Mouse (Mus musculus) olfactory bulb, adult 2 months (tissue): ENCODE measurements around the gene Crybg1. TPM values are rescaled to one million over a fixed set of nuclear protein-coding genes. Genes with fewer than 3 reads are reported as not detected.

Experiments used
- H3K27ac ChIP-seq: fragments of 200-500 bp; 2 replicates; pipeline ENCODE4 v1.5.1; 2012; ENCODE audit warnings: low read depth, low read length; ENCODE audit not compliant: insufficient read depth
- H3K4me1 ChIP-seq: fragments of 200-500 bp; 2 replicates; pipeline ENCODE4 v1.6.1; 2012; ENCODE audit warnings: low read length; ENCODE audit not compliant: control insufficient read depth, insufficient read depth
- H3K4me3 ChIP-seq: fragments of 200-500 bp; 2 replicates; pipeline ENCODE4 v1.5.1; 2012; ENCODE audit warnings: mild to moderate bottlenecking, low read depth, low read length, moderate library complexity; ENCODE audit not compliant: insufficient read depth
- CTCF ChIP-seq: fragments of 200-500 bp; IDR thresholded peaks from 2 replicates; pipeline ENCODE4 v1.5.1; 2012; ENCODE audit warnings: low read depth, mild to moderate bottlenecking, low read length, moderate library complexity; ENCODE audit not compliant: insufficient read depth
- POLR2A ChIP-seq: fragments of 200-500 bp; IDR thresholded peaks from 2 replicates; pipeline ENCODE4 v1.6.1; 2012; ENCODE audit warnings: mild to moderate bottlenecking, low read depth, low read length, moderate library complexity; ENCODE audit not compliant: insufficient read depth
- WGBS: fragments of 180-500 bp; shearing (Covaris S2); methylation state at CpG from one replicate; pipeline ENCODE4 v1.1.7; 2018; 5-methylcytosine and 5-hydroxymethylcytosine counted together
- polyA plus RNA-seq: library from polyadenylated mRNA; stranded (reverse); fragments of >200 nt; gene quantifications from 2 replicates; pipeline ENCODE4 v1.2.4, GENCODE M21; 2012; ENCODE audit warnings: low replicate concordance; ENCODE audit not compliant: missing spikeins, insufficient read depth, insufficient read length

The Crybg1 gene
- polyA plus RNA-seq, 1 experiment: not detected

DNA sequence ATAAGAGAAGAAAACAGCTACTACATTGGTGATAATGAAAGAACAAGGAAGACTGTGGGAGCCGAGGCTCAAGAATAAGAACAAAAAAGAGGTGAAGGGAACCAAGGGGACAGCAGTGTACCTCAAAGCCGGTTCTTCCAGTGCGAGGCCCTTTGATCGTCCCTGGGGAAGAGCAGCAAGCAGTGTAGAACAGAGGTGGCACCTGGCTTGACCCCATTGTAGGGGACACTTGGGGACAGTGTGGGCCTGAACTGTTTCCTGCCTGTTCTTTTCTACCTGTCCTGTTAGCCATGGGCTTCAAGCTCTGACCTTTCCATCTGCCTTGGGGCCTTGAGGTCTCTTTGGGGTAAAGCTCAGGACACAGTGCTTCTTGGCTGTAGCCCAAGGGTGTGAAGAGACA lies 85.7 kb downstream of the Crybg1 start:
- Histone ChIP-seq H3K27ac (no peak overlapping the region), H3K4me3 (no peak overlapping the region), H3K4me1 (peaks cover 3% of the 10 kb centered on the region; the same call in 1 of the 2 replicates)
- no peak for TF ChIP-seq POLR2A
- TF ChIP-seq CTCF: no peak
- WGBS: 95% methylated on average over 4 of the region's 4 CpGs

GRCm38 (mm10) chr10:44050913-44051312 lies 97.7 kb downstream of the Crybg1 start:
- 82% methylated on average over 6 of the region's 6 CpGs for WGBS
- H3K4me1 ChIP-seq: no peaks in the 10 kb centered on the region
- H3K27ac ChIP-seq: no peak overlapping the region
- H3K4me3 ChIP-seq: no peak overlapping the region
- no peak for TF ChIP-seq CTCF
- no peak for TF ChIP-seq POLR2A

- H3K4me3 ChIP-seq: no peak overlapping the region
- no peak for TF ChIP-seq CTCF
- TF ChIP-seq POLR2A: no peak
- H3K4me1 ChIP-seq: no peaks in the 10 kb centered on the region
- H3K27ac ChIP-seq: no peak overlapping the region
- WGBS: 70% methylated on average over 4 of the region's 4 CpGs
These were observed 103.9 kb downstream of the Crybg1 start for GRCm38 (mm10) chr10:44044727-44045126.

DNA sequence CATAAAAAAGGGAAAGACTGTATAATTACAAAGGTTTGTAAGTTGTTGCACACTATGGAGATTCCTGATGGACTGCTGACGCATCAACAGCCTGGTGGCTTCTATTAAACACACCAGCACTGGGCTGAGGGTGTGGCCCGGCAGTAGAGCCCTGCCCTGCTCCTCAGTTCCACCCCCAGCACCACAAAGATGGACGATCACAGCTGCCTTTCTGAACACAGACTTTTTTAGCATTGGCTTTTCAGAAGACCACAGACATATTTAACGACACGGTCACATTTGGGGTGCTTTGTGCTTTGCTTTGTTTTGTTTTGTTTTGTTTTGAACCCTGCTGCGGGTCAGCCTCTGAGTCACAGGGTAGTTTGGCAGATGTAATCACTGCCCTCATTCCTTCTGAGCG lies 105.0 kb downstream of the Crybg1 start:
- no peak for TF ChIP-seq POLR2A
- TF ChIP-seq CTCF: no peak
- Histone ChIP-seq H3K27ac (no peak overlapping the region), H3K4me3 (no peak overlapping the region)

GRCm38 (mm10) chr10:44039185-44039584 lies 109.5 kb downstream of the Crybg1 start:
- WGBS: 88% methylated on average over 2 of the region's 2 CpGs
- Histone ChIP-seq H3K27ac (no peak overlapping the region), H3K4me1 (no peaks in the 10 kb centered on the region), H3K4me3 (no peak overlapping the region)
- TF ChIP-seq POLR2A: no peak
- no peak for TF ChIP-seq CTCF

More for the DNA sequence above, 105.0 kb downstream of the Crybg1 start:
- no peaks in the 10 kb centered on the region for H3K4me1 ChIP-seq
- 62% methylated on average over 7 of the region's 7 CpGs for WGBS

DNA sequence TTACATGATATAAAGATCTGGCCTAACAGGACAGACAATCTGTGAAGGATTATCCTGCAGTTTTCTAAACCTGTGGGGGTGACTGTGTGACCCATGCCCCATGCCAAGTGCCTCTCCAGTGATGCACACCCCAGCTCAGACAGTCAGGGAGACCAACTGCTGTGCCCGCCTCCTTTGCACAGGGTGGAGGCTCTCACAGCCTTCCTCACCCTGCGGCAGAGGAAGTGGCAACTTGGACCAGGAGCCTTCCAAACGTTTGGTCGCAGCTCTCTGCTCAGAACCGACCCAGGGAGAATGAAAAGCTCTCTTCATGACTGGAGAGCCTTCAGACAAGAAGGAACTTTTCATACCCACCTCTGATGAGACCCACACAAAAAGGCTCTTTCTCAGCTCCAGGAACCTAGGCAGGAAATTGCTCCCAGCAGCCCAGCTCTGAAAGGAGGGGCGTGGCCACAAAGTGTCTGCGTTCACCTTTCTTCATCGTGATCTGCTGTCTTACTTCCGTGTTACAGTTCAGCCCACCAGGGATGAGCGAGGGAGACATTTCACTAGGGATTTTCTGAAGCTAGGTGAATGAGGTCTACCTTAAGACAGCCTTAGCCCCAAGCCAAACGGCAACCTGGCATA lies 110.6 kb downstream of the Crybg1 start:
- Histone ChIP-seq H3K27ac (no peak overlapping the region), H3K4me1 (no peaks in the 10 kb centered on the region), H3K4me3 (no peak overlapping the region)
- WGBS: 56% methylated on average over 11 of the region's 11 CpGs
- TF ChIP-seq POLR2A (no peak), CTCF (no peak)

- Histone ChIP-seq H3K4me3 (no peak overlapping the region), H3K4me1 (no peaks in the 10 kb centered on the region), H3K27ac (no peak overlapping the region)
- TF ChIP-seq POLR2A (no peak), CTCF (no peak)
- 89% methylated on average over 3 of the region's 3 CpGs for WGBS
These were observed 119.1 kb downstream of the Crybg1 start for GRCm38 (mm10) chr10:44029566-44029965.

DNA sequence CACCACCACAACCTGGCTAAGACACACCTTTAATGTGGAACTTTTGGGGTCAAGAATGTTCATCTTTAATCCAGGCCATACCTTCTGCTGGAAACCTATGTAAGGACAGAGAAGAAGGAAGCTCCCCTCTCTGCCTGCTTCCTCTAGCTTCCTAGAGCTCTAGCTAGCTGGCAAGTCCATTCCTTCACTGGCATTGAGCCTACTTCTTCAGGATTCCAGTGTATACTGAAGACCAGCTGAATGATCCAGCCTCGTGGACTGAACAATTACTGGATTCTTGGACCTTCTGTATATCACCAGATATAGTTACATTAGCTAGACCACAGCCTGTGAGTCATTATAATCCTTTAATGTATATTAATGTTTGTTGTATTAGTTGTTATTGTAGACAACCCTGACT lies 121.4 kb downstream of the Crybg1 start:
- Histone ChIP-seq H3K4me1 (no peaks in the 10 kb centered on the region), H3K27ac (no peak overlapping the region), H3K4me3 (no peak overlapping the region)

DNA sequence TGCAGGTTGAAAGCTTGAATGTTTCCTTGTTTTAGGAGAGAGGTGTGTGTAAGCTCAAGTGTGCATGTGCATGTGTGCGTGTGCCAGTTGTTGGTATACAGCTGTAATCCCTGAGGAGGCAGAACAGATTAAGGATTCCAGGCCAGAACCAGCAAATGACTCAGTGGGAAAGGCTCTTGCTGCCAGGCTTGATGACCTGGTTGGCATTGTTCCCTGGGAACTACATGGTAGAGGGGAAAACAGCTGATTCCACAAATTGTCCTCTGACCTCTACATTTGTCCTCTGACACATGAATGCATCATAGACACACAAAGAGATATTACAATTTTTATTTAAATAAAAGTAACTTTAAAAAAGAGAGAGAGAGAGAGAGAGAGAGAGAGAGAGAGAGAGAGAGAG lies 122.5 kb downstream of the Crybg1 start:
- Histone ChIP-seq H3K4me3 (no peak overlapping the region), H3K4me1 (no peaks in the 10 kb centered on the region), H3K27ac (no peak overlapping the region)
- WGBS: 81% methylated on average over 1 of the region's 1 CpGs
- TF ChIP-seq POLR2A: no peak
- TF ChIP-seq CTCF: no peak

More for the DNA sequence above, 121.4 kb downstream of the Crybg1 start:
- WGBS: 32% methylated on average over 1 of the region's 1 CpGs
- no peak for TF ChIP-seq CTCF

DNA sequence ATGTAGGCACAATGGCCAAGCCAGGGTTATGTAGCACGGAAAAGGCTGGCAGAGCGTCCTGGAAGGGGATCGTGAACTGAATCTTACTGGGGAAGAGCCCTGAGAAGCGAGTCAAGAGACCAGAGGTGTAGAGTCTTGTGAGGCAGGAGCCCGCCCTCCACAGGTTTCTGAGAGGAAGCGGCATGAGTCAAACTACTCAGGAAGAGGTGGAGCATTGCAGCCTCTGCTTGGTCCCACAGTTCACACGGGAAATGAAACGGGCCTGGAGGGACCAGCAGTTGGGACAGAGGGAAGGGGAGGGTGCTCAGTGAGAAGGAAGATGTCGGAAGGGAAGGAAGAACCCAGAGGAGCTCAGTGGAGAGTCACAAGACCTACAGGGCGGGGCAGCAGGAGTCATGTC lies 123.9 kb downstream of the Crybg1 start:
- H3K4me3 ChIP-seq: no peak overlapping the region
- WGBS: 76% methylated on average over 10 of the region's 10 CpGs
- H3K27ac ChIP-seq: no peak overlapping the region
- TF ChIP-seq CTCF: no peak
- TF ChIP-seq POLR2A: no peak
- H3K4me1 ChIP-seq: no peaks in the 10 kb centered on the region
